Mouse (Mus musculus): Measurements from ENCODE around the gene Tom1l2. TPM values are rescaled to one million over a fixed set of nuclear protein-coding genes. Genes with fewer than 3 reads are reported as not detected.

Tom1l2 gene
- polyA plus RNA-seq, 1 experiment from 2014 or later: 3.6 TPM

DNA sequence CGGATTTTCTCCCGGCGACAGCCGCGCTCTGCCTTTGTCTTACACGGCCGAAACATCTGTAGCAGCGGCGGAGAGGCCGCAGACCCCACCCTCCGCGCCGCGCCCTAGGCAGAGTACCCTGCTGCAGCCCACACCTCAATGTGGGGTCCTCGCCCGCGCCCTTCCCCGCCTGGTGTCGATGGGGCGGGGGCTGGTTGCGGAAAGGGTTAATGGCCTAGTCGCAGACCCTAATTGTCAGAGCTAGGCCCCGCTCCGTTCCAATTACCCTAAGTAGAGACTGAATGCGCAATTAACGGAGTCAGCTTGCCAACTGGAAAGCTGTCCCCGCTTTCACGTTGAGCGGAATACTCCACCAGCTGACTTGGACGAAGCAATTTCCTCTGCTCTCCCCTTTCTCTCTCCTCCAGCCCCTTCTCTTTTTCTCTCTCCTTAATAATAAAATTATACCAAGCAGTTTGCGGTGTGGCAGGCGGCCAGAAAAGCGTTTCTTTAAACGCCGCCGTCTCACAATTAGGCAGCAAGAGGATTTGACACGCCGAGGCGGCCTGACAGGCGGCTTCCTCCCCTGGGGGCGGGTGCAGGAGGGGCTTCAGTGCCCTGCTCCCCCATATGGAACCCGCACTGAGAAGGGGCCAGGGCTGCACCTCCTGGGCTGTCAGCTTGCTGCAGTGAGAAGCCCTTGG, 175.6 kb downstream of the Tom1l2 start:
- DNase-seq (peak; percentile 48), ATAC-seq (no peak)
- no peak overlapping the region for H3K27ac ChIP-seq (ENCODE audit: low read depth)
- TF ChIP-seq EP300 (IDR thresholded peaks at IDR 0.05; ENCODE audit: low read depth) (no peak), CTCF (IDR thresholded peaks at IDR 0.05; ENCODE audit: low read depth) (no peak)
- 9% methylated on average over 42 of the region's 42 CpGs for WGBS (ENCODE audit: insufficient replicate concordance)
- no peaks in the 10 kb centered on the region; the same call in 1 of the 2 replicates for H3K36me3 ChIP-seq (replicated peaks; ENCODE audit: insufficient read depth, low read length)
- H3K9ac ChIP-seq (replicated peaks): peak overlapping the region; percentile 65
- peak overlapping the region; percentile 100 for H3K4me2 ChIP-seq (ENCODE audit: low read depth, low read length)
- no peaks in the 10 kb centered on the region for H3K9me3 ChIP-seq (ENCODE audit: low read length)
- peak overlapping the region; percentile 69 for H3K4me3 ChIP-seq (ENCODE audit: low read depth, low read length)
- H3K27me3 ChIP-seq (ENCODE audit: insufficient read depth, low read length): no peaks in the 10 kb centered on the region
- peaks cover 40% of the 10 kb centered on the region for H3K4me1 ChIP-seq (ENCODE audit: insufficient read depth)

Small RNAs within 50 kb of the gene (microRNA-seq; reads per million reads assigned to microRNA genes)
- not detected for gene Gm27711
- gene Mir6921: 1.6 reads per million
- not detected for gene Mir6922

Other genes starting within 250 kb of the Tom1l2 start
- gene Rai1, start 247.9 kb downstream of the Tom1l2 start, polyA plus RNA-seq (2015; fragmentation: Nextera tagmentation; extraction: Ambion mirVana): 3.8 and 4.4 TPM in 2 replicates
- gene Srebf1, start 130.3 kb downstream of the Tom1l2 start, polyA plus RNA-seq (2015; fragmentation: Nextera tagmentation; extraction: Ambion mirVana): 21.4 and 31.0 TPM in 2 replicates
- 0.54 and 0.56 TPM in 2 replicates for gene Drc3, start 424 bp upstream of the Tom1l2 start, polyA plus RNA-seq (2015; fragmentation: Nextera tagmentation; extraction: Ambion mirVana)
- 5.1 and 5.6 TPM in 2 replicates for gene Gid4, start 64.2 kb upstream of the Tom1l2 start, polyA plus RNA-seq (2015; fragmentation: Nextera tagmentation; extraction: Ambion mirVana)
- 20.9 and 22.6 TPM in 2 replicates for gene Atpaf2, start 65.6 kb upstream of the Tom1l2 start, polyA plus RNA-seq (2015; fragmentation: Nextera tagmentation; extraction: Ambion mirVana)
- gene Drg2, start 101.7 kb upstream of the Tom1l2 start, polyA plus RNA-seq (2015; fragmentation: Nextera tagmentation; extraction: Ambion mirVana): 25.1 and 25.9 TPM in 2 replicates
- 0.06 and 0.09 TPM in 2 replicates for gene Myo15, start 116.4 kb upstream of the Tom1l2 start, polyA plus RNA-seq (2015; fragmentation: Nextera tagmentation; extraction: Ambion mirVana)
- 16.7 and 19.1 TPM in 2 replicates for gene Alkbh5, start 183.5 kb upstream of the Tom1l2 start, polyA plus RNA-seq (2015; fragmentation: Nextera tagmentation; extraction: Ambion mirVana)